In genomic region chr3:132948298-132948795, GRCm38 (mm10) we compare ENCODE assay signal across 9 mouse cellular contexts. TPM values are rescaled to one million over a fixed set of nuclear protein-coding genes. Genes with fewer than 3 reads are reported as not detected.
DNase-seq lines count a peak whose midpoint lies in the region; ATAC-seq and TF ChIP-seq lines count a peak whose summit lies in the region.
"Had no signal": no experiment of that assay in that cellular context is flagged by ENCODE, and none has a peak within 500 bp of the region (broad histone marks: within the 10 kb centered on the region; RNA-seq: fewer than 3 reads in every experiment).

No protein-coding gene starts in this region.

- peak; percentile 8 for DNase-seq in adrenal gland, postnatal 14 days
- DNase-seq in adrenal gland, postnatal 25 days: no peak
- no peak for DNase-seq in liver, postnatal 0 days
- DNase-seq in cerebellum, adult 18-20 months: no peak
- no peak for DNase-seq in testis, postnatal 14 days (ENCODE audit: low spot score)
- DNase-seq: cerebellum, adult 9-11 months had no signal

- peaks cover 15% of the 10 kb centered on the region for H3K27me3 ChIP-seq in liver, postnatal 0 days (ENCODE audit: insufficient read depth, low read length)
- peaks cover 56% of the 10 kb centered on the region for H3K27me3 ChIP-seq in liver, embryonic 12.5 days (replicated peaks)
- H3K27me3 ChIP-seq in intestine, embryonic 15.5 days (replicated peaks): 0 out of 2 replicates have a peak, but pooled peaks cover 3% of the 10 kb centered on the region
- H3K27me3 ChIP-seq in myocyte (ENCODE audit: control insufficient read depth, insufficient read depth, insufficient read length): no peaks in the 10 kb centered on the region

- no peak overlapping the region for H3K4me3 ChIP-seq in liver, postnatal 0 days (ENCODE audit: low read depth, low read length)
- no peak overlapping the region for H3K4me3 ChIP-seq in liver, embryonic 12.5 days
- H3K4me3 ChIP-seq in intestine, embryonic 15.5 days (replicated peaks): no peak overlapping the region
- peak overlapping the region; percentile 56 for H3K4me3 ChIP-seq in myocyte

- no peak for ATAC-seq in liver, postnatal 0 days
- ATAC-seq in liver, embryonic 12.5 days: no peak
- no peak for ATAC-seq in intestine, embryonic 15.5 days

- no peak overlapping the region for H3K9ac ChIP-seq in liver, postnatal 0 days (replicated peaks)
- no peak overlapping the region for H3K9ac ChIP-seq in liver, embryonic 12.5 days
- H3K9ac ChIP-seq in intestine, embryonic 15.5 days: no peak overlapping the region

- H3ac ChIP-seq in myocyte (ENCODE audit: control insufficient read depth, insufficient read length): no peak overlapping the region

- TF ChIP-seq POLR2A in myocyte (IDR thresholded peaks at IDR 0.05; ENCODE audit: insufficient read length, low read depth): no peak

- H3K9me3 ChIP-seq in liver, postnatal 0 days (ENCODE audit: low read length): no peaks in the 10 kb centered on the region
- no peaks in the 10 kb centered on the region for H3K9me3 ChIP-seq in liver, embryonic 12.5 days (replicated peaks)
- H3K9me3 ChIP-seq in intestine, embryonic 15.5 days: no peaks in the 10 kb centered on the region

- H3K27ac ChIP-seq in liver, postnatal 0 days (ENCODE audit: low read depth): no peak overlapping the region
- no peak overlapping the region for H3K27ac ChIP-seq in liver, embryonic 12.5 days
- H3K27ac ChIP-seq in intestine, embryonic 15.5 days: no peak overlapping the region

- H3K4me2 ChIP-seq in liver, postnatal 0 days (ENCODE audit: low read depth, low read length): peak overlapping the region; percentile 29; the same call in 1 of the 2 replicates
- H3K4me2 ChIP-seq in liver, embryonic 12.5 days: no peak overlapping the region
- H3K4me2 ChIP-seq in intestine, embryonic 15.5 days (replicated peaks): peak overlapping the region; percentile 13
- peak overlapping the region; percentile 85 for H3K4me2 ChIP-seq in myocyte (ENCODE audit: low read depth)

- no peaks in the 10 kb centered on the region; the same call in 1 of the 2 replicates for H3K36me3 ChIP-seq in liver, postnatal 0 days (replicated peaks; ENCODE audit: insufficient read depth, low read length)
- no peaks in the 10 kb centered on the region for H3K36me3 ChIP-seq in liver, embryonic 12.5 days
- H3K36me3 ChIP-seq in intestine, embryonic 15.5 days: no peaks in the 10 kb centered on the region
- no peaks in the 10 kb centered on the region for H3K36me3 ChIP-seq in myocyte (ENCODE audit: control insufficient read depth, insufficient read depth)

- peaks cover 4% of the 10 kb centered on the region for H3K79me2 ChIP-seq in myocyte (ENCODE audit: control insufficient read depth, insufficient read depth)

- no peaks in the 10 kb centered on the region for H3K4me1 ChIP-seq in liver, postnatal 0 days (ENCODE audit: insufficient read depth)
- peaks cover 10% of the 10 kb centered on the region for H3K4me1 ChIP-seq in liver, embryonic 12.5 days
- H3K4me1 ChIP-seq in intestine, embryonic 15.5 days (replicated peaks): 0 out of 2 replicates have a peak, but pooled peaks cover 10% of the 10 kb centered on the region

- WGBS in liver, postnatal 0 days (ENCODE audit: insufficient replicate concordance): 41% methylated on average over 7 of the region's 7 CpGs
- WGBS in liver, embryonic 12.5 days (ENCODE audit: insufficient replicate concordance): 20% methylated on average over 7 of the region's 7 CpGs
- 22% methylated on average over 7 of the region's 7 CpGs for WGBS in intestine, embryonic 15.5 days

- TF ChIP-seq CTCF in liver, postnatal 0 days (IDR thresholded peaks at IDR 0.05; ENCODE audit: low read depth): no peak

- TF ChIP-seq EP300 in liver, postnatal 0 days (IDR thresholded peaks at IDR 0.05; ENCODE audit: low read depth): no peak

TF ChIP-seq in myocyte, 11 proteins besides CTCF, POLR2A, EP300 and RAD21:
- TF ChIP-seq POLR2AphosphoS2 (IDR thresholded peaks at IDR 0.05; ENCODE audit: insufficient read length, low read depth) (no peak), MAX (IDR thresholded peaks at IDR 0.05; ENCODE audit: low read depth) (no peak), MYOD1 (IDR thresholded peaks at IDR 0.05; ENCODE audit: control insufficient read depth in 1 of 3, insufficient read length in 2 of 3, low read depth in 2 of 3) (peak in 2 of 3 experiments; percentile 30 to 47), MYOG (IDR thresholded peaks at IDR 0.05; ENCODE audit: control insufficient read depth in 1 of 3, insufficient read depth in 1 of 3, insufficient read length in 2 of 3, low read depth in 2 of 3) (peak in 2 of 3 experiments; percentile 42 to 44), TCF12 (IDR thresholded peaks at IDR 0.05; ENCODE audit: insufficient read depth, poor library complexity, severe bottlenecking) (no peak), CEBPB (IDR thresholded peaks at IDR 0.05; ENCODE audit: insufficient read depth, poor library complexity, severe bottlenecking) (no peak), SRF (IDR thresholded peaks at IDR 0.05; ENCODE audit: control insufficient read depth, insufficient read length, low read depth) (no peak), REST (IDR thresholded peaks at IDR 0.05; ENCODE audit: insufficient read depth, insufficient read length) (no peak), E2F4 (IDR thresholded peaks at IDR 0.05; ENCODE audit: insufficient read depth) (no peak)

RNA-seq across cellular contexts. Expression of gene Npnt, which starts 1.7 kb away (rescaled TPM):
- total RNA-seq in adrenal gland, postnatal 14 days (2021): 21.2 and 25.8 TPM in 2 replicates
- total RNA-seq in adrenal gland, postnatal 25 days (2021): 11.5 TPM in 2 replicates
- polyA plus RNA-seq in liver, postnatal 0 days (2015; fragmentation: Nextera tagmentation; extraction: Ambion mirVana): 8.4 and 10.4 TPM in 2 replicates
- polyA plus RNA-seq in liver, embryonic 12.5 days (2016; fragmentation: Nextera tagmentation; extraction: Ambion mirVana): 2.7 and 3.3 TPM in 2 replicates
- polyA plus RNA-seq in intestine, embryonic 15.5 days (2015; fragmentation: Nextera tagmentation; extraction: Ambion mirVana): 26.8 and 28.7 TPM in 2 replicates
- 123 TPM for polyA plus RNA-seq in myocyte (2012; fragmentation: generic; extraction: Trizol)
